Mouse (Mus musculus): ENCODE measurements around the gene Grik4.
"Not testable (repeated sequence)": the region's sequence is repeated elsewhere in the genome, so short reads cannot be mapped to it uniquely, and the experiment has no call there.

The Grik4 gene

DNA sequence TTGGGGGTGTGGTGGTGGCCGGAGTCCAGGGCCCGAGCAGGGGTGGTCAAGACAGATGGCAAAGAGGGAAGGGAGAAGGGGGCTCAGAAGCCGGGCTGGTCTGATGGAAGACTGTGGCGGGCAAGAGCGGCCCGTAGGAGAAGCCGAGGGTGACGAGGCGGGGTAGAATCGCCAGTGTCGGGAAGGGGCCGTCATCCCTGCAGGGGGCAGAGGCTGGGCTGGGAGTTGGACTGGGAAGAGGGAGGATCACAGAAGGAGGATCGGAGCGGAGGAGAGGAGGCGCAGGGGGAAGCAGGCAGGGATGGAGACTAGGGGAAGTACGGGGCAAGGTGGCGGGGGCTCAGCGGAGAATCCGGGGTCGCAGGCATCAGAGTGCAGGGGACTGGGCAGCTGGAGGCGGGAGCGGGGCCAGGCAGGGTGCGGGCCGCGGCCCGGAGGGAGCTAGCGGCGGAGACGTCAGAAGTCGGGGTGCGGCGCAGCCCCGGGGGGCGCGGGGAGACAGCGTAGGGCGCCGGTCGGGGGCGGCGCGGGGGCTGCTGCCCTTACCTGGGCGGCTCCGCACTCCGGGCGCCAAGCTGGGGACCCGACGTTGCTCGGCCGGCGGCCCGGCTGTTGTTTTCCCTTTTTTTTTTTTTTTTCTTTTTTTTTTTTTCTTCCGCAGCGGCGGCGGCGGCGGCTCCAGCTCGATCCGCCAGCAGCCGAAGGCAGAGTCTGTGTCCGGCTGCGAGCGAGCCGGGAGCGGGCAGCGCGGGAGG, at the start of gene Grik4:
Gene Grik4 (minus strand): TSS at position 713 of the 755 bp plus-strand sequence.
- peak; percentile 20 for DNase-seq

DNA sequence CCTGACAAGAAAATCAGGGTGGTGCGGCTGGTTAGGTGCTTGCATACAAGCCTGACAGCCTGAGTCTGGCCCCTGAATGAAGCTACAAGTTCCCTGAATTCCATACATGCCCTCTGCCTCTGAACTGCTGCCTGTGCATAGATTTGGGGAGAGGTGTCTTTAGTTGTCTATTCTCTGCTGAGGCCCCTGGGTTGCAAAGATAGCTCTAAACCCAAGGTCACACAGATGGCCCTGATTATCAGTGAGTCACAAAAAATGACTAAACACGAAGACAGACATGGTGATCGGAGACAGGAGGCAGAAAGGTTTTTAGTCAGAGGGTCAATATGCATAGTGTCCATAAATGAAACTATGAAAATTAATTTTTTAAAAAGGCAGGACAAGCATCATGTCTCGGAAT, 49.4 kb upstream of the Grik4 start:
- DNase-seq: no peak

DNA sequence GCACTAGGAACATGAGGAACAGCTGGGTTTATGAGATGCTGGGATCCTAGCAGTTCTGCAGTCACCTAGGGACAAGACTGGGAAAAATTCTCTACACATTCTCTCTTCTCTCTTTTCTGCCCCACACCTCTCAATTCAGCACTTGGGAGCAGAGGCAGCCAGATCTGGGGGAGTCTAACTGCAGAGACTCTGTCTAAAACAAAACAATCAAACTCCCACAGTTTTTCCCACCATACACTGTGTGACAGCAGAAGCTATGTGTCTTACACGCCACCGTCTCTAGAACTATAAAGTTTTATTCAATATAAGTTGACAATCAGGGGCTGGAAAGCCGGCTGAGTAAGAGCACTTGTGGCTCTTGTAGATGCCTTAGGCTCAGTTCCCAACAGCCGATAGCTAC, 43.7 kb upstream of the Grik4 start:
- DNase-seq: no peak

DNA sequence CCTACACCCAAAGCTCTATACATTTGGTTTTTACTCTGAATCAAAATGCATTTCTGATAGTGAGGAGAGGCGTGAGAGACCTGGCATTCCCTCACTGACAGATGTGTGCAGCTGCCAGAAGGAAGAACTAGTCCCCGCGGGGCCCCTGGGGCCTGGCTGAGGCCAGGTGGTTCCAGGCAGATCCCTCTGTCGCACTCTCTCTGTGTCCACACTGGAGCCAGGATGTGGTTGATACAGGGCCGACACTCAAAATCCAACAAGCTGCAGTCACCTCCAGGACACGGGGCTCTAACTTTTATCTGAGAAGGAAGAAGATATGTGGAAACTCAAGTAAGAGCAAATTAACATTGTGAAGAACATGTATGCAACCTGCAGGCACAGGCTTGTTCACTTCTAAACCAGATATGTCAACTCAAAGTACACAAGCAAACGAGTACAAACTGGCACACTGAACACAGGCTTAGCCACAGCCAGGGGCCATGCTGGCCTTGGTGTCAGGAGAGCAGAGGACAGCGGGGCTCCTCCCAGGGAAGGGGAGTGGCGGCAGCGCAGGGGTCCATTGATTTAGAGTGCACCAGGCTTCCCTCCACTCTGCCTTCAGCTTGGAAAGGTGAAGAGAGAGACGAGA, 24.7 kb upstream of the Grik4 start:
- no peak for DNase-seq

DNA sequence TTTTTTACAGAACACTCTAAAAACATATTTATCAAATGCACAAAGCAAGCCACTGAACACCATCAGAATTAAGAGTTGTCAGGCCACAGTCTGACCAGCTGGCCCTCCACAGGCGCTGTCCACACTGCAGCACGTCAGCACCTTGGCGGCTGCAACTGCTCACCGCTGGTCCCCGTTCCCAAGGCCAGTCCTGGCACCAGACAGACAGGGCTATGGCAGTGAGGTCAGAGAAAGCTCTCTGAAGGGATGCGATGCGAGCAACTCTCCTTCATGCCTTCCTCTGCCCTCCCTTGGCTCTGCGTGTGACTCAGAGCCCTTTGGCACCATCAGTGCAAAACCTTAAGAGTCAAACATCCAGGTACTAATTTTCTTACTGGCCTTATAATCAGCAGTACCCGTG, 23.4 kb upstream of the Grik4 start:
- no peak for DNase-seq

DNA sequence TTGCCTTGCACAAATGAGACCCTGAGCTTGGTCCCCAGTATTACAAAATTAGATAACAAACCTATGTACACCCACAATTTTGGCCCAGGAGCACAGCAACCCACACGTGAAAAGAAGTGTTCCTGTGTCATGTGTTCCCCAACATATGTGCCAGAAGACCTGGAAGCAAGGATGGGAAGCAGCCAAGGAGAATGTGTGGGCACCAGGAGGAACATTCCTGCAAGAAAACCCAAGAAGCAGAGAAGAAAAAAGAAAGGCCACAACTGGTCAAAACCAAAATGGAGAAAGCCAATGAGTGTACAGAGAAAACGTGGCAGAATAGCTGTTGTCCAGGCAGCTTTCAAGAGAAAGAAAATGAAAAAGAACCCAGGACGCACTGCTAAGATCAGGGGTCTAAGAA, 20.5 kb upstream of the Grik4 start:
- not testable (repeated sequence) for DNase-seq

DNA sequence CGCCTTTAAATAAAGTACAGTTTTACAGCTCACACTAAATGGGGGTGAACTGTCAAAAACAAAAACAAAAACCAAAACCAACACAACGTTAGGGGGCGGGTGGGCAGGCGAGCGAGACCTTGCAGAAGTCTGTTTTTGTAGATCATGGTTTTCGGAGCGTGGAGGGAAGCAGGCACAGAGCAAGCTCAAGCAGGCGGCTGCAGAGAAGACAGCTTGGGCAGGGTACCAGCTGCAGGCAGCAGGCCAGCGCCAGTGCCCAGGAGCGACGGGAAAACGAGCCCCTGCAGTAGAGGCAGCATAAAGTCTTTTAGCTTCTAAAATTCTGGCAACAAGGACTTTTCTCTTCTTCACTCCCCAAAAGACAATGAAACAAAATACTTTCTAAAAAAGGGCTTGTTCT, 20.1 kb upstream of the Grik4 start:
- no peak for DNase-seq

DNA sequence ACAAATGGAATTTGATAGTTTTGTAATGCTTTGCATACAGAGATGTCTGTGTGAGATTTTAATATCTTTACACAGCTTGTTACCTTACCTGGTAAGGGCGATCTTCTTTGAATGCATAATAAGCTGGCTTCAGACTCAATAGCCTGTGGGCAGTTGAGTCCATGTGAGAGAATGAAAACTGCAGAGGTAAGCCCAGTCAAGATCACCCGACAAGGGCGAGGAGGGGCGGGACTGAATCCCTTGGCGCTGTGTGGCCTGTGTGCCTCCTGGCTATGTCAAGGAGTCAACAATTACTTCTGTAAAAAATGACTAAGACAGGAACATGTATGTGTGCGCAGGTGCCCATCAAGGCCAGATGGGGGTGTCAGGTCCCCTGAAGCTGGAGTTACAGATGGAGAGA, 18.2 kb upstream of the Grik4 start:
- DNase-seq: no peak

DNA sequence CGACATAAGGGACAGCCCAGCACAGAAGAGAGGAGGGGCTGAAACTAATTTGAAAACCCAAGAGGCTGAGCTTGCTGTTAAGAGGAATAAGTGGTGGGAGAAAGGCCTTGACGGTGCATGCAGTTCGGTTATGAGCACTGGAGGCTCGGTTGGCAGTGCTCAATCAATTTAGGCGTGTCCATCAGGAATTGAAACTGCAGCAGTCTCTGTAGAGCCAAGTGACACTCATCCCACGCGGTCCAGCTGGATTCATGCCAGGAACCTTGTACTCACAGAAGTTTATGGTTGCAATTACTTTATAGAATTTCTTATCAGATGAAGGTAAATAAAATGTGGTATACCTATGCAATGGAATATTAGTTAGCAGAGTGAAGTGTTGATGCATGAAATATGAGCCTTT, 14.1 kb upstream of the Grik4 start:
- peak; percentile 20 for DNase-seq

DNA sequence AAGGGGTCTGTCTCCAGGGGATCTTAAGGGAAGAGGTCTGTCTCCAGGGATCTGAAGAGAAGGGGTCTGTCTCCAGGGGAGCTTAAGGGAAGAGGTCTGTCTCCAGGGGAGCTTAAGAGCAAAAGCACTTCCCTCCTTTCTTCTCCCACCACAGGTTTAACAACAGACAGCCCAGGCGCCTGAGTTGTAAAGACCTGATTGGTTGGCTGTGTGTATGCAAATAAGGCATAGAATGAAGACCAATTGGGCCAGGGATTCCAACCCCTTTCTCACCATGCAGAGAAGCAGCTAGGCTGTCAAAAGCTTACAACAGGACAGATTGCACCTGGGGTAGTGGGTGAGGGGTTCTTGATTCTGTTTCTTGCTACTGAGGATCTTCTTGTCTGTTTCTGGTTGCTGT, 4.1 kb upstream of the Grik4 start:
- DNase-seq: no peak

DNA sequence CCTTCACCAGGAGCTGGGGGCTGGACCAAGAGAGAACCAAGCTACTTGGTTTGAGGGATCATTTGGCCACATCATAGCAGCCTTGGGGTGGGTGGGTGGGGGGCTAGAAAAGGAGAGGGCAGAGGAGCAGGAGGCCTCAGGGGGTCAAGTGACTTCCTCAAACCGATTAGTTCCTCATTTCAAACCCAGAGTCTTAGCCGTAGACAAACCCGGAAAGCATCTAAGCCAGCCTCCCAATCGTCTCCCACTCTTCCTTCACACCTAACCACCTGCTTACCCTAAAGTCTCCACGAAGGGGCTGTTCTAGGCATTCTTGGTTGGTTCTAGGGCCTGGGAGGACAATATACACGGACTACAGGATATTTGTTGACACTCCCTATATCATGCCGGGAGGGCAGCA, 881 bp upstream of the Grik4 start:
- no peak for DNase-seq

DNA sequence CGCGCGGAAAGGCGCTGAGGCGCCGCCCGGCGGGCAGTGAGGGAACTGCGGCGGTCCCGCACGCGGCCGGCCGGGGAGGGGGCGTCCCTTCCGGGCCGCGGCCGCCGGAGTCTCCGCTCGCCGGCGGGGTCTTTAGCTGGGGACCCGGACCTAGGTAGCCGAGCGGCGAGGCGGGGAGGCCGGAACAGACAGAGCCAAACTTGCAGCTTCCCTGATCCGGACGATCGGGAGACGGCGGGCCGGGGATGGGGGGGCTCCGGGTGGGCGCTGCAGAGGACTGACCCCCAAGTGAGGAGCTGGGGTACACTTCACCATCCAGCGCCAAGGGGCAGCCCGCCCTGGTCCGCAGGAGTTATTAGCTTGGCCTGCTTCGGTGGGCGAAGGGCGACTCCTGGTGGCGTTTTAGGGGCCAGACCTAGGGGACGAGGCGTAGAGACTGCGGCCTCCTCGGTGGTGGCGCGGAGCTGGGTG, 278 bp upstream of the Grik4 start:
- peak; percentile 92 for DNase-seq

DNA sequence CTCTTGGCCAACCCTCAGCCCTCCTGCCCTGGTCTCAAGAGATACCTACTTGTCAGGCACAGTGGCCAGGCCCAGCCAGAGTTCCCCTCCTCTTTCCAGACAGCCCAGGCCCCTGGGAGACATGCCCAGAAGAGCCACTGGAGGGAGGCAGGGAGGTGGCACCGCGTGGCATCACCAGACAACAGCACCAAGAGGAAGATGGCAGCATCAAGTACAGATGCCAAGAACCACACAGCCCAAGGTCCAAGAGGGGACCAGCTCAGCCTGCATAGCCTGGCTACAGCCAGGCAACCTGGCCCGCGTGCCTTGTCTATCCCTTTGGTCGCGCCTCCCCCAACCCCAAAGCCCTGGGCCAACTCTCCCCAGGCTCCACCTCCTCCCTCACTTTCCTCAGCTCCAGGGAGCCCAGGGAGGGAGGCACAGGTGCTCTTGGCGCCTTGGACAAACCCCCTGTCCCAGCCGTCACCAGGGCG, 1.2 kb downstream of the Grik4 start:
- DNase-seq: no peak

DNA sequence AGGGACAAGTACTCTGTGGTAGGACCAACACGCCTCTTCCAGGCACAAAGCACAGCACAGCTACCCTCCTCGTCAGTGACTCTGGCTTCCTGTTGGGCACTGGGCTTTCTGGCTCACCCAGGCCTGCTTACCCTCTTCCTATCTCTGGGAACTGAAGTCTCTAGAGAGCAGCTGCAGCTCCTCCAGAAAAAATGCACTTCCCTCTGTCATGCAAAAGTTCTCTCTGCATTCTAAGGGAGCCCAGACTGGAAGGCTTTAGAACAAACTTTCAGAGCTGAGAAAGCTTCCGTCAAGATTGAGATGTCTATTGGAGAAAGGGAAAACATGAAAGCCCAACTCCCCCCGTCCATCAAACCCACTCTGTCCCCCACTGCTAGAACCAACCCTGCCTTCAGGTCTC, 2.1 kb downstream of the Grik4 start:
- no peak for DNase-seq

DNA sequence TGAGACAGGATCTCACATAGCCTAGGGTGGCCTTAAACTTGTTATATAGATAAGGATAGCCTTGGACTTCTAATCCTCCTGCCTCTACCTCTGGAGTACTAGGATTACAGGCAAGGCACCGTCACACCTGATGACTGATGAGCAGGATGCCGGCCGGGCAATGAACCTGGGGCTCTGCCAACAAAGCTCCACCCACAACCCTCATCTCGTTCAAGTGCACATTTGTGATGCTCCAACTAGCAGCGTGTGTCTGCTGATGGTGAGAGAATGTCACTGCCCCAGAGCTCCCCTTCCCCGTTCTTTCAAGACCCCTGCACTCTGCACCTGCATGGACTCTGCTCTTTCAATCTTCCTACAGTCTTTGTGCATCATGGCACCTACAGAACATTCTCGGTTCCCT, 12.1 kb downstream of the Grik4 start:
- DNase-seq: no peak

DNA sequence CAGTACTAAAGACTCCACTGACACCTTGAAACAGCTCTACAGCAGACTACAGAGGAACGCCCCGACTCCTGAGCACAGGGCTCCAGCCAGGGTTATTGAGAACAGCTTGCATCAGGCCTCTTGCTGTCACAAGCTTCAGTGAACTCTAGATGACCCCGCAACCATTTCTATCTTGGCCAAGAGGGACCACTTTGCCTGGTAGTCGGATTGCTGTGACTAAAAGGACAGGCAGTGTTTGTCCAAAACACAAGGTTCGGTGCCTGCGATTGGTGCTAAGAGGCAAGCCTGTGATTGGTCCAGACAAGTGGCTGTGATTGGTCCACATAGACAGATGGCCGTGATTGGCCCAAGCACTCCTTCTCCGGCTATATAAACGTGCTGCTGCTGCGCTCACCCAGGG, 16.8 kb downstream of the Grik4 start:
- no peak for DNase-seq

DNA sequence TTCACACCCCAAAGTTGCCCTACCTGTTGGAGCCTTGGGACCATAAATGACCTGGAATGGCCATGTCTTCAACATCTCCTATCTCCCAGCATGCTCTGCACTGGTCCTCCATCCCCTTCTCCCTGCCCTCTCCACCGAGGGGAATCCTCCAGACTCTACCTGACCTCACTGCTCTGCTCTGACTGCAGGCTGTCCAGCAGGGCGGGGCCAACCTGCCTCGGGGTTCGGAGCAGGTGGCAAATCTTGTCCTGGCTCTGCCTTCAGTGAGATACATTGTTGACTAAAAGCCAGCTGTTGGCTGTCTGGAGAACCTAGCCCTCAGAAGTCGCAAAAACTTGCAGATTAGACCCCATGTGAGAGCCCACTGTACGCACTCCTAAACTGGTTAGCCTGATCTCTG, 17.7 kb downstream of the Grik4 start:
- DNase-seq: no peak

DNA sequence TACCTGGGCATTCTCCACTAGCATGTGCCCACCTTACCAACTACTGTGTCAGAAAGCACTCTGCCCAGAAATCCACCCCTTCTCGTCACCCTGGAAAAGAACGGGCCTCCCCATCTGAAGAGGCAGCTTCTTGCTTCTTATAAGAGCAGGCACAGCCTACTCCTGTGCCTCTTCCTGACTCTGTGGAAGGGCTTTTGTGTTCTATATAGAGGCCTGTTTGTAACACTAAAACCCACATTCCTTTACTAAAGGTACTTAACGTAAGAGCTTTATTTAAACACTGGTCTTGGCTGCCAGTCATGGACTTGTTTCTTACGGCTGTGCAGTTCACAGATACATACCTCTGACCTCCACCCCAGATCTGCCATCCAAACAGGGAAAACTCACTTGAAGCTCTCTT, 22.5 kb downstream of the Grik4 start:
- DNase-seq: no peak

DNA sequence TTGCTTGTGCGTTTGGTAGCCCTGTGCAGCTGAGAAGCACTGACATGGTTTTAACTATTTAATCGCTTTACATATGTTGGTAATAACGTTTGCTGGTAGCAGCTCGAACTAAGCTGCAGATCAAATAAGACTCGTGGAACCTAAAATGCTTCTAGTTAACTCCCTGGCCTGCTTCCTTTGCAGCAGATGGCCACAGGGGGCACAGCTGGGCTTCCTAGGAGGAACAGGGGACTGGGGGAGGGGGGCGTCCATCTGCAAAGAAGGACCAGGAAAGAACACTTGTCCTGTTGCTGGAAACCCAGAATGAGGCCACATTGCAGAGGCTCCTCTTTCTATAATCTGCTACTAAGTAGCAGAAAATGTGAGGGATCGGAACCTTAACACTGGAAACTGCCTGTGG, 24.1 kb downstream of the Grik4 start:
- DNase-seq: no peak

DNA sequence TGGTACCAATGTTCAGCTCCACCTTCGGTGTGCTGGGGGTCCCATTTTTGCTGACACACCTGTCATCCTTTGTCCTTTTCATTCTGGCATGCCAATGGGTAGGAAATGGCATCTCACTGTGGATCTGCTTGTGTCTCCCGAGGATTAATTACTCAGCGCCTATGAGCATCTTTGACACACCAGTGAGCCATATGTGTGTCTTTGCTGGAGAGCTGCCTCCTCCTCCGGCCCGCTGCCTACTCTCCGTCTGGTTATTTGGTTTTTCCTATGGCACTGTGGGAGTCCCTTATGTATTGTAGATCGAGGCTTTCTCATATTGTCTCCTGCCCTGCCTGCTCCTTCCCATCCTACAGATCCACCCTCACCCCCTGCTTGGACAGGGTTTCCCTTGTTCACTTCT, 26.4 kb downstream of the Grik4 start:
- DNase-seq: no peak

DNA sequence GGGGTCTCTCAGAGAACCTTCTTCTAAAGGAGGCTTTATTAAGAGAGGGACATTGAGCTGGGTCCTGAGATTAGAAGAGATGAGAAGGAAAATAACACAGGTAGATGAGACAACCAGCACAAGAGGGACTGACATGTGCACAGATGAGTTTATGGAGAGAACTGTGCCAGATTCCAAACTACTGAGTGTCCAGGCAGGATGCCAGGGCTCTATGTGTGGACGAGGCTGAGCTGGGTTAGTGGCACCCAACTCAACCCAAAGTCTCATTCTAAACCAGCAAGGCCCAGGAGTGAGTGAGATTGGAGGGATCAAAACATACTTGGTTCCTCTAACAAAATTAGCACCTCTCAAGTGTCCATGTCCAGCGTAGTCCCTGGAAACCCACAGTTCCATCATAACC, 31.1 kb downstream of the Grik4 start:
- DNase-seq: peak; percentile 18

DNA sequence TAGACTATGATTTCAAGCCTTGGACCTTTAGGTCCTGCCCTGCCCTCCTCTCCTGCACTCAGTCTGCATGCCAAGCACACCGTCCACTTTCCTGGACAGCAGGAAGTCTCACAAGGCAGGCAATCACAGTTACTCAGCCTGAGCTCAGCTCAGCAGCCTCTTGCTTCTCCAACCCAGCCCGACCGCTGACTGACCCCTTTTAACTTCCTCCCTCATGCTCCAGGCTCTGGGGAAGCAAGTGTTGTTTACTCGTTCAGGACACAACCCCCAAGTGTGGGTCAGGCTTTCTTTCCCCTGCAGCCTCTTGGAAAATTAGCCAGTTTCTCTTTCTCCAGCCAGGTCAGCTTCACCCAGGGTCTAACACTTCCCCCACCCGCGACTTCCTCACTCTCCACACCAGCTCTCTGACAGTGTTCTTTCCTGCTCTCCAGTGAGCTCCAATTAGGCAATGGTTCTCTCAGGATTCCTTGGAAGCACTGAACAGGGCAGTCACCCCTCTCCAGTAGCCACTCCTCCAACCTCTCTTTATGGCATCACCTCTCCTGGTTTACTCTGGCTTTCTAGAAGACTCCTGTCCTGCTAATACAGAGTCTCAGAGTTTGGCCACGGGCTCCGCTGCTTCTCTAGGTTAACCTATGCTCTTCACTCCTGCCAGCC, 35.5 kb downstream of the Grik4 start:
- peak; percentile 34 for DNase-seq

DNA sequence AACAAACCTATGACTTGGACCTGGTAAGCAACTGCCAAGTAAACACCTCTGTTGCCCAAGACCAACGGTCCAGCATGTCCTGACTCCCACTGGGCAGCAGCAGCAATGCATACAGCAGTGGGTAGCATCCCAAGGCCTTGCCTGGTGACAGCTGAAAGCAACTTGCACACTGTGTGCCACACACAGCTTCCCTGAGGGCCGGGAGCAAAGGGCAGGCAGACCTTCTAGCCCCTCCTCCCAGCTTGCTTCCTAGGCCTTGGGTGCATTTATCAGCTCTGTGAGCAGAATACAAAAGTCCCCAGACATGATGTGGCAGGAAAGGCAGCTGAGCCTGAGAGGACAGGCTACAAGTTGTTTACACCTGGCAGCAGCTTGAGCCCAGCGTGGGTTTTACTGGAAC, 37.3 kb downstream of the Grik4 start:
- no peak for DNase-seq

DNA sequence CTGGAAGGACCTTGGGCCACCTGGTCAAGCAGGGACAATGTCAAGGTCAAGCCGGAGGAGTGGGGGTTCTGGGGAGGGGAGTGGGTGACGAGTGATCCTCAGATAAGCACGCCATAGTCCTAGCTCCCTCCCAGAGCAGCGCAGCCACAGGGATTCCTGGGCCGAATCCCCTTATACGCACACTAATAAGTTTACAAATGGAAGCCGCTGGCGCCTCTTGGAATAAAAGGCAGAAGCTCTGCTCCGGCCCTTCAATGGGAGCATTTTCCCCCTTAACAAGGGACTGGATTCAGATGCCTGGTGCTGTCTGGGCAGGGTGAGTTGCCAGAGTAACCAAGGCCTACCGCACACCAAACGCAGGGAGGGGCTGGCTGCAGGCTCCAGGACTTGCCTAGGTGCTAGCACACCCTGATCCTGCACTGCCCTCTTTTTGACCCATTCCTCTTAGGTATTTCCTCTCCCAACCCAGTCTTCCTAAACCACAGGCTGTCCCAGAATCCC, 46.2 kb downstream of the Grik4 start:
- DNase-seq: no peak
